Mouse (Mus musculus) heart, adult 9 months (tissue): ENCODE data around the gene Limch1.

ENCODE experiments used
- DNase-seq, 2 experiments: peaks; one replicate each; pipeline ENCODE4 v3.0.0; 2022; ENCODE audit warnings: low spot score in 2 of 2

Gene Limch1

GRCm38 (mm10) chr5:66746761-66747160, 1.1 kb downstream of the Limch1 start:
- no peak for DNase-seq

- DNase-seq: peak; percentile 29 to 30
Observed at GRCm38 (mm10) chr5:66747761-66748430, 2.3 kb downstream of the Limch1 start.

- peak; percentile 53 to 66 for DNase-seq
Observed at GRCm38 (mm10) chr5:66748448-66749115, 3.0 kb downstream of the Limch1 start.

DNA sequence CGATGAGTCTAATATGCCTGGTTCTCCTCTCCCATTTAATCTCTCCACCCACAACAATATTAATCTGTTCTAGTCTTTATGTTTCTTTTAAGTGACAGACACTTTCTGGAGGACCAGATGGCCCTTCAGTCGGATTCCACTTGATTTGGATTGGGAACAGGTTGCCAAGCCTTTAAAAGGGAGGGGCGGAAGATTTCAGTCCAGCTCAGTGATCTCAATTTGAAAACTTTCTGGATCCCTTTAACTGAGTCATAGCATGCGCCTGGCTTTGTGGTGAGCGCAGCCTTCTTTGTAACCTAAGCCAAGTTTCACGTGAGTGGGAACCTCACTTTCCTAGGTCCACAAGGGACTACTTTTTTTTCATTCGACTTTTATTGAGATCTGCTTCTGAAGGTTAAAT, 5.0 kb downstream of the Limch1 start:
- peak in 1 of 2 experiments; percentile 38 for DNase-seq

- no peak for DNase-seq
Observed at GRCm38 (mm10) chr5:66751332-66751980, 5.8 kb downstream of the Limch1 start.

GRCm38 (mm10) chr5:66753620-66754019, 8.0 kb downstream of the Limch1 start:
- DNase-seq: peak; percentile 19 to 51

DNA sequence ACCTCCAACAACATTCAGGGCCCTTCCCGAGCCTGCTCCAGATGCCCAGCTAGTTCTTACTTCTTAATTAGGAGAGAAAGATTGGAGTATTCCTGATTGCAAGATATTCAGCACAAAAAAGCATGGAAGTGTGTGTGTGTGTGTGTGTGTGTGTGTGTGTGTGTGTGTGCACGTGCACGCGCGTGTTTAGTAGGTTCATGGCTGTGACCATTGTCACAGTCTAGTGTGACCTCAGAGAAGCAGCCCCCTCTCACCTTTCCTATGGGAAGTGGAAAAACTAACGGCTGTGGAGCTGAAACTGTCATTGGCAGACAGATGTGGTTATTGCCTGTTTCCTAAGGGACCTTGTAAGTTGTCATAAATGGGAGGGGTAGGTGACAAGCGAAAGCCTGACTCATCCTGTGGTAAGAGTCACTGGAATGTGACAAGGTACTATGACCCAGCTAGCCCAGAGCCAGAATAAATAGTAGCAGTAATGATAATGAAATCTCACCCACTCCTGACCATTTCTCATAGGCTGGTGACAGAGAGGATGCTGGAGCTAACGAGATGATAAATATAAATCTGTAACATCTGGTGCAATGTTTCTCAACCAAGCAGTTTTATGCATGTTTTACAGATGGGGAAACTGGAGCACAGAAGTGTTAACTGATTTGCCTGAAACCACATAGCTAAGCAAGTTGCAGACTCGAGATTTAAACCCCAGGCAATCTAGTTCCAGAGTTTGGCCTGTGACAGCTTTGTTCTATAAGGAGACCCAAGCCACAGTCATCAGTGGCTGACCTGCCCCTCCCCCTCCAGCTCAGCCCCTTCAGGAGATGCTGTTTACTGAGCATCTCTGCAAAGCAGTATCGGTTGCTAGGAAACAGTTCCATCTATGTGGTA, 11.4 kb downstream of the Limch1 start:
- no peak for DNase-seq

DNA sequence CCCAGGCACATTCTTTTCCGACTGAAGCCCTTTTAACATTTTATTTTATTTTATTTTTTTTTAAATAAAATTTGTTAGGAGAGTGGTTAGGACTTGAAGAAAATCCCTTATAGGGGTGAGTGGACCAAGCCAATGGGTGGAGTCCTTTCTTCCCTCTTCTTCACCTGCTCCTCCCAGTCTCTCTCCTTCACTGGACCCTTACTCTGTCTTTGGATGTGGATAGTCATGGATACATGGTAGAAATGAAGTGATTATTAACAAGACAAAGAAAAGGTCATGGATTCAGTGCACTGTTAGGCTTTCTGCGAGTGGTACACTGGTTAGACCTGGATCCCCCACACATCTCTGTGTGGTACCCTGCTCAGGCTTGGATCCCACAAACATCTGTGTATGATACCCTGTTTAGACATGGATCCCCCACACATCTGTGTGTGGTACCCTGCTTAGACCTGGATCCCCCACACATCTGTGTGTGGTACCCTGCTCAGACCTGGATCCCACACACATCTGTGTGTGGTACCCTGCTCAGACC, 12.1 kb downstream of the Limch1 start:
- no peak for DNase-seq

- DNase-seq: no peak
Observed at GRCm38 (mm10) chr5:66759354-66759753, 13.7 kb downstream of the Limch1 start.

DNA sequence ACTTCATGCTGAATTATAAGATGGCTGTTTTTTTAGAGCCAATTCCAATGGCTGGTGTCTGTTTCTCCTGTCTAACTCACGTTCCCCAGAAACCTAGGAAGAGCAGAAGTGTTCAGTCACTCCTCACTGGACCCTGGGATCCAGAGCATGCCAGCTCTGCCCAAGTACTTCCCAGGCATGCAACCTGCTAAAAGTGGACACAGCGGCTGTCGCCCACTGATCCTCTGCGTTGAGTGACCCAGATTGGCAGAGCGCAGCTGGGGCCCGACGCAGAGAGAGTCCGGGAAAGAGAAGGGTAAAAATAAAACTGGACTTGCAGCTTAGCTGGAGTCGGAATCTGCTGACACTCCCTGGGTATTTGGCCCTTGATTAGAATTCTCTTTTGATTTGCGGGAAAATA, 15.1 kb downstream of the Limch1 start:
- DNase-seq: peak; percentile 45 to 52

DNA sequence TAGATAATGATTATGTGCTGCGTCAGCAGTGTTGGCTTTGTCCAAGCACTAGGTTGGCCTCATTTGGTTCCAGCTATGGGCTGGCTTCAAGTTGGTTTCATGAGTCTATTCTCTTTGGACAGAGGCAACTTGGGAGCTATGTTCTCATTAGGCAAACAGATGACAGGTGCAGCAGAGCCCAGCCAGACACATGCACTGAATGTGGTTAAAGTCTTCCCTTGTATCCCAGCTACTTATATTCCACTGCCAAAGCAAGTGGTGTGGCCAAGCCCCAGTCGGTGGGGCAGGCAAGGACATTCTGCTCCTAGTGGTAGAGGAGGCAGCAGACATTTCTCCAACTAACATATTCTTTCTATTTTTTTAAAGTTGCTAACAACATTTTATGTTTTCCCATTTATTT, 16.4 kb downstream of the Limch1 start:
- peak in 1 of 2 experiments; percentile 29 for DNase-seq

DNA sequence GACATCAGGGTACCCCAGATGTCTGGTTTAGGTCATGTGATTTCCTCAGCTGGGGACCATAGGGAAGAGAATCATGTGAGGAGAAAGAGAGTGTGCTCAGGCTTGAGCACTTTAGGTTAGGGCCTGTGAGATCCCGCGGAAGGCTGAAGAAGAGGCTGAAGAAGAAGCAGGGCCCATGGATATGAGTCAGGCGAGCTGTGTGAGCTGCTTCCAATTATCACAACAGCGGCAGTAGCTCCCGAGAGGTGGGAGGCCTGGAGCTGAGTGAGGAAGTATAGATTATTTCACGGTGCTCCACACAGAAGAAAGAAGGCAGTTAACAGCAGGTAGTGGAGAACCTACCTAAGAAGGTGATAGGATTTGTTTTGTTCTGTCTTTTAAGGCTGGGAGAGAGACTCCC, 18.5 kb downstream of the Limch1 start:
- DNase-seq: no peak

DNA sequence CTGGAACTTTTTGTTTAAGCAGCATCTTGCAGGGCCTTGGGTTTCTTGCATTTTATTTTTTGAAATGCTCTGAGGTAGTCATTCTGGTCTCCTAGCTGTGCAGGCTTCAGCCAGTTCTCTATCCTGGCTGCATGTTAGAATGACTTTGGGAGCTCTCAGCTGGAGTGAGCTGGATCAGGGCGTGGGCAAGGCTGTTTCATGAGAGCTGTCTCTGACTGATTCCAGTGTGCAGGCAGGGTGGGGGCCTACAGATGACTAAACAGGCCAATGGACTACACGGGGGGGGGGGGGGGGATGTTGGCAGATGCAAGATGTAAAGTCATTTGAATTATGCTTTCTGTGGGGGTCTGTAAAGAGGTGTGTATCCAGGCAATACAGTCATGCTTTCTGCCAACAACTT, 20.3 kb downstream of the Limch1 start:
- no peak for DNase-seq

DNA sequence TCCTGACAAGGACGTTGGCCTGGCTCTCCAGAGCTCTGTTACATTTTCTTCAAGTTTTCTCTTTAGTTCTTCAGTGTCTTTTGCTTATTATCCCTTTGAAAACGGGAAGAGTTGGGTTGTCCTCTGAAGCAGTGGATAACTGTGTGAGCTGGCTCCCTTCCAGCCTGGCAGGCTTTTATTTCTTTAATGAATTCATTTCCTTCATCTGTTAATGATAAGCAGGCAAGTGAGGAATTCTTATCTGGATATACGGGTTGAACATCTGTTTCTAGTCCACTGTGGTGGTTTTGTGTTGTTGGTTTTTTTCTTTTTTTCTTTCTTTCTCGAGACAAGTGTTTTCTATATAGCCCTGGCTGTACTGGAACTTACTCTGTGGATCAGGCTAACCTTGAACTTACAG, 22.4 kb downstream of the Limch1 start:
- no peak for DNase-seq

DNA sequence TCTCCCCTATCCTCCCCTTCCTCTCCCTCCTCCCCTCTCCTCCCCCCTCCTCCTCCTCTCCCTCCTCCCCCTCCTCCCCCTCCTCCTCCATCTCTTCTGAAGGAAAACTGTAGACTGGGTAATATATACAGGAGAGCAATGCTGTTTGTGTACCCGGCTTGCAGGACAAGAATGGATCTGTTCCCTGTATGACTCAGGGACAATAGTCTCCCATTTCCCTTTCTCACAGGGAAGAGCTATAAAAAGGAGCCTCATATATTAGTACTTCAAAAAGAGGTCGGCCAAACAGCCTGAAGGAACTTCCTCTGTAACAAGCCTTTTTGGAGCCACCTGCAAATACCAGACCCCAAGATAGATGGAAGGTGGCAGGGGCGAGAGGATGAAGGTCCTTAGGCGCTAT, 23.4 kb downstream of the Limch1 start:
- no peak for DNase-seq

- DNase-seq: no peak
Observed at GRCm38 (mm10) chr5:66769558-66769957, 23.9 kb downstream of the Limch1 start.

- no peak for DNase-seq
Observed at GRCm38 (mm10) chr5:66777999-66778710, 32.5 kb downstream of the Limch1 start.

- DNase-seq: no peak
Observed at GRCm38 (mm10) chr5:66780371-66780770, 34.7 kb downstream of the Limch1 start.

DNA sequence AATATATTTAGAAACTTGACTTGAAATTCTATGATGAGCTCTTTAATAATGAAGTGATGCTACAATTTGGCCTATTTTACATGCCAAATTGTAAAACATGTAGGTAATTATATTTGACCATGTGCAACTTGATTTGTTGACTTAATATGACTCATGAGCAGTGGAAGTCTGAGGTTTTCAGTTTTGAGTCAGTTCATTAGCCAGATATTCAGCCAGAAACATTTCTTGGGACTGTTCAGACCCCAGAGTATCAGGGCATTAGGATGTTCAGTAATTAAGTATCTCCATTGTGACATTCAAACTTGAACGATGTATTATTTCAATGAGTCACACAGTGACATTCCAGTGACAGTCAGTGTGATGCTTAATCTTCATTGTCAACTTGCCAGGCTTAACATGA, 35.9 kb downstream of the Limch1 start:
- no peak for DNase-seq

DNA sequence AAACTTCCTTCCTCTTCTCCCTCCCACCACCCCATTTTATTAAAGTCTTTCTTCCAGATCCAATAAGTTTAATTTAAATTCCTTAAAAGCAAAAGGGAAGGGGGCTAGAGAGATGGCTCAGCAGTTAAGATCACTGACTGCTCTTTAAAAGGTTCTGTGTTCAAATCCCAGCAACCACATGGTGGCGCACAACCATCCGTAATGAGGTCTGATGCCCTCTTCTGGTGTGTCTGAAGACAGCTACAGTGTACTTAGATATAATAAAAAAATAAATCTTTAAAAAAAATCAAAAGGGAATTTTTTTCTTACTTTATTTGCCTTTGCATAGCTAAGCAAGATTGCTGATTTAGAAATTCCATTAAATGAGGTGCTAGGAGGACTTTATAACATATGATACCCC, 37.2 kb downstream of the Limch1 start:
- no peak for DNase-seq
